Mouse (Mus musculus) thymus, adult 2 months (tissue): ENCODE results near the gene Ciapin1.

Source experiments
- CTCF ChIP-seq: fragments of 200-500 bp; IDR thresholded peaks from 2 replicates; pipeline ENCODE4 v1.5.1; 2012; ENCODE audit warnings: mild to moderate bottlenecking, control low read depth, low read length, moderate library complexity, borderline replicate concordance; ENCODE audit not compliant: control insufficient read depth, poor library complexity, insufficient read depth; ENCODE audit errors: extremely low read depth
- POLR2A ChIP-seq: fragments of 200-500 bp; IDR thresholded peaks from 2 replicates; pipeline ENCODE4 v1.6.1; 2012; ENCODE audit warnings: mild to moderate bottlenecking, low read length, control low read depth, moderate library complexity; ENCODE audit not compliant: control insufficient read depth, poor library complexity, insufficient read depth; ENCODE audit errors: extremely low read depth

- TF ChIP-seq CTCF (no peak), POLR2A (no peak)
Measured at GRCm38 (mm10) chr8:94774601-94775000, 63.6 kb downstream of the Ciapin1 start.
